Mouse (Mus musculus) stomach, postnatal 0 days (tissue): Measurements from ENCODE around the gene Tmem260.

ENCODE experiments used
- CTCF ChIP-seq: IDR thresholded peaks from 2 replicates; pipeline ENCODE4 v1.5.1; 2016; ENCODE audit warnings: antibody characterized with exemption, low read depth, mild to moderate bottlenecking, moderate library complexity
- EP300 ChIP-seq: optimal IDR thresholded peaks from 2 replicates; pipeline ENCODE3; 2016; ENCODE audit warnings: antibody characterized with exemption

- no peak for TF ChIP-seq CTCF
- no peak for TF ChIP-seq EP300
Observed at GRCm38 (mm10) chr14:48513824-48514493, 68.0 kb downstream of the Tmem260 start.
